Mouse (Mus musculus) brain, embryonic 14.5 days (tissue): Measurements from ENCODE around the gene Pax8.

Source experiments
- CTCF ChIP-seq: fragments of 200-500 bp; IDR thresholded peaks from 2 replicates; pipeline ENCODE4 v1.5.1; 2012; ENCODE audit warnings: inconsistent platforms, mild to moderate bottlenecking, moderate library complexity, borderline replicate concordance; ENCODE audit not compliant: insufficient read depth, insufficient read length; ENCODE audit errors: extremely low read depth
- POLR2A ChIP-seq: fragments of 200-500 bp; IDR thresholded peaks from 2 replicates; pipeline ENCODE4 v1.6.1; 2012; ENCODE audit warnings: mild to moderate bottlenecking, inconsistent platforms, borderline replicate concordance; ENCODE audit not compliant: poor library complexity, insufficient read depth, insufficient read length, severe bottlenecking; ENCODE audit errors: extremely low read depth

- TF ChIP-seq CTCF = no peak
- TF ChIP-seq POLR2A = no peak
These were observed 58.7 kb downstream of the Pax8 start for GRCm38 (mm10) chr2:24416668-24417067.
